Mouse (Mus musculus) splenic B cell, adult 2 months (primary cell): ENCODE measurements at regions not wholly inside any gene's neighbourhood (a gene's known extent, or its start where the extent isn't known, plus 50 kb on each side); places are given as distances from the start of the nearest gene placed in this dataset.
"Not testable (repeated sequence)": the region's sequence is repeated elsewhere in the genome, so short reads cannot be mapped to it uniquely, and the experiment has no call there.

Source experiments
- DNase-seq: peaks from one replicate; pipeline ENCODE4 v3.0.0-alpha.2; 2011; ENCODE audit warnings: low read depth, low spot score
- H3K27me3 ChIP-seq: 2 replicates; pipeline ENCODE4 v1.6.1; 2012; ENCODE audit warnings: mild to moderate bottlenecking, low read length, moderate library complexity, mixed read lengths; ENCODE audit not compliant: control insufficient read depth, poor library complexity, insufficient read depth, severe bottlenecking
- H3K36me3 ChIP-seq: 2 replicates; pipeline ENCODE4 v1.6.1; 2012; ENCODE audit warnings: mild to moderate bottlenecking, low read length, moderate library complexity, mixed read lengths; ENCODE audit not compliant: control insufficient read depth, poor library complexity, insufficient read depth, severe bottlenecking

DNA sequence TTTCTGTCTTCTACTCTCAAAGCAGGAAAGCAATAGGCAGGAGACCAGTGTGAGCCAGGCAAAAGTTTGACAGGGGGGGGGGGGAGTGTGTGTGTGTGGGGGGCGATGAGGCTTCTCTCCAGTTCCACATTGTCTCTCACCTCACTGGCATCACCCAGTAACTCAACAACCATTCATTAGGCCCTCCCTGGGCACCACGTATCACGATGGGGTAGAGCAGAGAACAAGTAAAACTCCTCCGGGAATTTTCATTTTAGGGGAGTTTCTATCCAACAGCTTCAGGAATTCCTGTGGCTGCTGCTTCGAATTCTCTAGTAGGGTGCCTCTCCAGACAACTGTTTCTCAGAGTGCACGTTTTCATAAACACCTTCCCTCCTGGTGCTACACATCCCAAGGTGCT, 218.6 kb upstream of the Tmem45b start:
- Histone ChIP-seq H3K36me3 (no peaks in the 10 kb centered on the region), H3K27me3 (no peaks in the 10 kb centered on the region)
- no peak for DNase-seq

- H3K36me3 ChIP-seq = no peaks in the 10 kb centered on the region
- H3K27me3 ChIP-seq = no peaks in the 10 kb centered on the region
- DNase-seq = no peak
These were observed 212.9 kb upstream of the Tmem45b start for GRCm38 (mm10) chr9:31677150-31677549.

- Histone ChIP-seq H3K27me3 (no peaks in the 10 kb centered on the region), H3K36me3 (no peaks in the 10 kb centered on the region)
- DNase-seq = no peak
These were observed 194.8 kb upstream of the Tmem45b start for GRCm38 (mm10) chr9:31659026-31659425.

DNA sequence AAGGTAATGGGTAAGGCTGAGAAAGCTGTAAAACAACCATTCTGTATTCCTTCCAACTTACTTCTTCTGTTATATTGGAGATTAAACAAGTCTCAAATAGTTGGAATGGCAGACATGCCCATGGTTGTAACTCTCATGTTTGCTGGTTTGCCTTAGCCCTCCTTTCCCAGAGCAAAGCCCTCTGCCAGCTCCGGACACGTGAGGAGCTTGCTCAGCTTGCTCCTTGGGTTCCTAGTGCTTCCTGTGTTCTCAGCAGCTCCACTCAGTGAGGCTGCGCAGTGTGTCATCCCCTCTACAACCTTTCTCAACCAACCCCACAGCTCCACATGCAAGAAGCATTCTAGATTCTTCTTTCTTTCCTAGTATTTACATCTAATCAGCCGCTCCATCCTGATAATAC, 193.3 kb upstream of the Tmem45b start:
- no peak for DNase-seq
- Histone ChIP-seq H3K27me3 (no peaks in the 10 kb centered on the region), H3K36me3 (no peaks in the 10 kb centered on the region)

GRCm38 (mm10) chr9:31656676-31657075, 192.4 kb upstream of the Tmem45b start:
- Histone ChIP-seq H3K36me3 (no peaks in the 10 kb centered on the region), H3K27me3 (no peaks in the 10 kb centered on the region)
- no peak for DNase-seq

GRCm38 (mm10) chr9:31654747-31655146, 190.5 kb upstream of the Tmem45b start:
- no peaks in the 10 kb centered on the region for H3K36me3 ChIP-seq
- H3K27me3 ChIP-seq = no peaks in the 10 kb centered on the region
- no peak for DNase-seq

DNA sequence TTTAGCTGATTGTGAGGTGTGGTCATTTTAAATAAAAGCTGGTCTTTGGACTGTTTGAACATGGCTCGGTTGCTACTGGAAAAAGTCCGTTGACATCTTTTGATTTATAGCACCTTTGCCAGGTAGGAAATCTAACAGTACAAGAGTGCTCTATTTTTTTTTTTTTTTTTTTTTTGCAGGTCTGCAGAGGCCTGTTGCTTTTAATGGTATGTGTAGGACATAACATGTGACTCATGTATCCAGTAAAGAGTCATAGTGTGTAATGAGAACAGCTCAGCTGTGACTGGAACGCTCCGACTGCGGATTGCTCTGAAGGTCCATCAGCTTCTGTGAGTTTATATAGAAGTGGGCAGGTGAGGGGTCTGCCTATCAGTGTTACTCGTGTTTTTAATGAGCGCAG, 190.0 kb upstream of the Tmem45b start:
- DNase-seq = no peak
- no peaks in the 10 kb centered on the region for H3K27me3 ChIP-seq
- H3K36me3 ChIP-seq = no peaks in the 10 kb centered on the region

GRCm38 (mm10) chr9:31653788-31654187, 189.5 kb upstream of the Tmem45b start:
- Histone ChIP-seq H3K36me3 (no peaks in the 10 kb centered on the region), H3K27me3 (no peaks in the 10 kb centered on the region)
- DNase-seq = no peak

- Histone ChIP-seq H3K36me3 (no peaks in the 10 kb centered on the region), H3K27me3 (no peaks in the 10 kb centered on the region)
- DNase-seq = no peak
These were observed 186.3 kb upstream of the Tmem45b start for GRCm38 (mm10) chr9:31650362-31651130.

- H3K36me3 ChIP-seq = no peaks in the 10 kb centered on the region
- no peak for DNase-seq
- H3K27me3 ChIP-seq = no peaks in the 10 kb centered on the region
These were observed 184.8 kb upstream of the Tmem45b start for GRCm38 (mm10) chr9:31649073-31649472.

- Histone ChIP-seq H3K36me3 (no peaks in the 10 kb centered on the region), H3K27me3 (no peaks in the 10 kb centered on the region)
- DNase-seq = no peak
These were observed 184.3 kb upstream of the Tmem45b start for GRCm38 (mm10) chr9:31648551-31648950.

- DNase-seq = no peak
- H3K36me3 ChIP-seq = no peaks in the 10 kb centered on the region
These were observed 180.9 kb upstream of the Tmem45b start for GRCm38 (mm10) chr9:31645114-31645513.

DNA sequence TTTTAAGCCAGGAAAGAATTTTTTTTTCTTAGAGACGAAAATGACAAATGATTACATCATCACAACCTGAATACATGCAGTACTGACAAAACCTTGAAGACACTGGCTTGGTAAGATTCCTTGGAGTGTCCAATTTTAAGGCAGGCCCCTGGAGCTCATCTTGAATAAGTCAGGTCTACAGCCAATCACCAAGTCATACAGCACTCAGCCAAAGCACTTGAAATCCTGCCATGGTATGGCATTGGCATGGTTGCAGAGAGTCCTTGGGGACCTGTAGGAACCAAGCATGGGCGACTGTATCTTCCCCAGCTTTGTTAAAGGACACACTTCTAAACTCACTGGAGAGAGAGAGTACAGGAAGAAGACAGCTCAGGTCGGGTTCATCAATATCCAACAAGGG, 179.8 kb upstream of the Tmem45b start:
- no peaks in the 10 kb centered on the region for H3K27me3 ChIP-seq
- DNase-seq = no peak
- no peaks in the 10 kb centered on the region for H3K36me3 ChIP-seq

More at GRCm38 (mm10) chr9:31645114-31645513, 180.9 kb upstream of the Tmem45b start:
- no peaks in the 10 kb centered on the region for H3K27me3 ChIP-seq

- Histone ChIP-seq H3K27me3 (no peaks in the 10 kb centered on the region), H3K36me3 (no peaks in the 10 kb centered on the region)
- no peak for DNase-seq
These were observed 177.9 kb upstream of the Tmem45b start for GRCm38 (mm10) chr9:31642169-31642568.

GRCm38 (mm10) chr9:31628291-31628690, 164.0 kb upstream of the Tmem45b start:
- no peak for DNase-seq
- no peaks in the 10 kb centered on the region for H3K36me3 ChIP-seq
- H3K27me3 ChIP-seq = no peaks in the 10 kb centered on the region

DNA sequence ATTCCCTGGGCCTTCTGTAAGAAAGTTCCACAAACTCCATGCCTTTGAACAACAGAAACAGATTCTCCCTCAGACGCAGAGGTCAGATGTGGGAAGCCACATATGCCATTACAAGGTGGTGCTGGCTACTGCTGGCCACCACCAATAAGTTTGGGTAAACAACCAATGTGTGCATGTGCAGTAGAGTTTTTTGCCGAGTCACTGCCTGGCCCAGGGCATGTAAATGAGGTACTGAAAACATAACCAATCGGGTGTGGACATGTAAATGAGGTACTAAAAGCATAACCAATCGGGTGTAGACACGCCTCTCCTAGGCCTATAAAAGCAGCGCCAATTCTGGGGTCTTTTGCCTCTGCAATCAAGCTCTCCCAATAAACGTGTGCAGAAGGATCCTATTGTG, 157.3 kb upstream of the Tmem45b start:
- not testable (repeated sequence) for H3K27me3 ChIP-seq, H3K36me3 ChIP-seq, DNase-seq
